Mouse (Mus musculus): ENCODE results near the gene Fbll1.
"Not testable (repeated sequence)": the region's sequence is repeated elsewhere in the genome, so short reads cannot be mapped to it uniquely, and the experiment has no call there.

Gene Fbll1

DNA sequence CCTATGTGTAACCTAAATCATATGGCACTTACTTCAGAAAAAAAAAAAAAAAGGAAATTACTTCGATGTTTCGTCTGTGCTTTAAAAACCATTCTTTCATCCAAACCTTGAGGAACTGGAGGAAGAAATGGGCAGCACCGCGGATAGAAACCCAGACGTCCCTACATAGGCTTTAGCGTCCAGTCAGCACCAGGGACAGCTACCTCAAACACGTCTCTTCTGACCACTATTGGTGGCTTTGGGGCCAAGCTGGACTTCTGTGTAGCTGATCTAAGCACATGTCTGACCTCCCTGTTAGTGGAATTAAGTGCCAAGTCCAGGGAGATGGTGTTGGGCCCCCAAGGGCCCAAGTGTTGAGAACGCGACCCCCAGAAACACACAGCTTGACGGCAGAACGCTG is at the start of gene Fbll1:
Gene Fbll1, minus strand, starts transcription at position 11 of the 400 bp plus-strand sequence.
- in situ Hi-C loops (cut with MboI; ENCODE audit: unreplicated experiment in 2 of 2): no loop called here

GRCm38 (mm10) chr11:35844299-35844698 is 45.6 kb upstream of the Fbll1 start:
- in situ Hi-C loops (cut with MboI; ENCODE audit: unreplicated experiment in 2 of 2): no loop called here

DNA sequence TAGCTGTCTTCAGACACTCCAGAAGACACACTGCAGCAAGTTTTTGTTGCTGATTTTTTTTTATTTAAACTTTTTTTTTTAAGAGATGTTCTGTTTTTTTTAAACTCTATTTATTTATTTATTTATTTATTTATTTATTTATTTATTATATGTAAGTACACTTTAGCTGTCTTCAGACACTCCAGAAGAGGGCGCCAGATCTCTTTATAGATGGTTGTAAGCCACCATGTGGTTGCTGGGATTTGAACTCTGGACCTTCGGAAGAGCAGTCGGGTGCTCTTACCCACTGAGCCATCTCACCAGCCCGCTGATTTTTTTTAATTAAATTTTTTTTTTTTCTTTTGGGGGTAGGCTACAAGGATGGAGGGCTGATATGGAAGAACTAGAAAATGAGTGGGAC is 43.9 kb upstream of the Fbll1 start:
- in situ Hi-C loops (cut with MboI; ENCODE audit: unreplicated experiment in 2 of 2): not testable (repeated sequence)

GRCm38 (mm10) chr11:35841738-35842325 is 43.1 kb upstream of the Fbll1 start:
- in situ Hi-C loops (cut with MboI; ENCODE audit: unreplicated experiment in 2 of 2): no loop called here

- in situ Hi-C loops (cut with MboI; ENCODE audit: unreplicated experiment in 2 of 2): not testable (repeated sequence)
Measured at GRCm38 (mm10) chr11:35840806-35841205, 42.1 kb upstream of the Fbll1 start.

DNA sequence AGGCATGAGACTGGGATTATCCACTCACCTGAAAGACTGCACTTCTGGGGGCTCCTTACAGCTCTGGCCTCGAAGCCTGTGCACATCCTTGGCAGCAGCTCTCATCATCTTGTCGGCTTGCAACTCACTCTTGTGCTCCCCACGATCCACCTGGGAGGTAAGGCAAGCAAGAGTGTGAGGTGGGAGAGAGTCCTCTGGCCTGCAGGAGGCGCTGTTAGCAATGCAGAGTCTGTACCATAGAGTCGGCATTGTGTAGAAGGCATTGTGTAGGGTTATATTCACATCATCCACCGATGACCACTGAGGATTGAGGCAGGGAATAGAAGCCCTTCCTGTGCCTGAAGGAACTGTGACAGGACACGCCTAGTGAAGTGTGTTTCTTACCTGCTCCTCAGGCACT is 41.6 kb upstream of the Fbll1 start:
- in situ Hi-C loops (cut with MboI; ENCODE audit: unreplicated experiment in 2 of 2): no loop called here

- in situ Hi-C loops (cut with MboI; ENCODE audit: unreplicated experiment in 2 of 2): no loop called here
Measured at GRCm38 (mm10) chr11:35838345-35839338, 40.0 kb upstream of the Fbll1 start.

DNA sequence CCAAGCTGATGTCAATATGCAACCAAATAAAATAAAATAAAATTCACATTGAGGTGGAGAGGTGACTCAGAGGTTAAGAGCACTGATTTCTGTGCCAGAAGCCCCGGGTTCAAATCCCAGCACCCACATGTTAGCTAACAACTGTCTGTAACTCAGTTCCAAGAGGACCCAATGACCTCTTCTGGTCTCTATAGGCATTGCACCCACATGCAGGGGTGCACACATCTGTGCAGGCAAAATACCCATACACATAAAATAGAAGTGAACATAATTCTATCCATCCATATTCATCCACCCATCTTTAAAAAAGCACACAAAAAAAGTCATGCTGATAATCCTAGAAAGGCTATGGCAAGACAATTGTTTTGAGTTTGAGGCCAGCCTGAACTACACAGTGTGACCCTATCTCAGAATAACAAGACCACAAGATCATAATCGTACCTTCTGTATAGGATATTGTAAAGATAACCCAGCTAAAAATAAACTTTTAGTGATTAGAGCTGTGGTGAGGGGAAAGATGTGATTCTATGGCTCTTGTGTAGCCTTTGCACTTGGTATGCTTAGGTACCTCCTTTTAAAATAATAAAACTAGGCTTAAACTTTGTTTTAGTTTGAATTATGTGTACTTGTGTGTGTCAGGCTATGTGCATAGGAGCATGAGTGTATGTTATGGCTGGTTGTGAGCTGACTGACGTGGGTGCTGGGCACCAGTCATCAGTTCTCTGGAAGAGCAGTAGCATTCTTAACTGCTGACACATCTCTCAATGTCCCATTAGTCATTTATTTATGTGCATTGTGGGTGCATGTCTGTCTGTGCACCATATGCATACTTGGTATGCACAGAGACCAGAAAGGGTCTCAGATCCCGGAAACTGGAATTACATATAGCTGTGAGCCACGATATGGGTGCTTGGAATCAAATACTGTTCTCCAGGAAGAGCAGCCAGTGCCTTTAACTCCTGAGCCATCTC is 38.8 kb upstream of the Fbll1 start:
- in situ Hi-C loops (cut with MboI; ENCODE audit: unreplicated experiment in 2 of 2): no loop called here

- in situ Hi-C loops (cut with MboI; ENCODE audit: unreplicated experiment in 2 of 2): loop anchor here in 1 of 2 experiments (5.0 kb wide), 1 partner anchor 67 kb away; the partner anchor contains the start of gene Pank3
Measured at GRCm38 (mm10) chr11:35834022-35834760, 35.5 kb upstream of the Fbll1 start, which contains the start of gene Rars. Gene Rars (minus strand): TSS chr11:35834506.

DNA sequence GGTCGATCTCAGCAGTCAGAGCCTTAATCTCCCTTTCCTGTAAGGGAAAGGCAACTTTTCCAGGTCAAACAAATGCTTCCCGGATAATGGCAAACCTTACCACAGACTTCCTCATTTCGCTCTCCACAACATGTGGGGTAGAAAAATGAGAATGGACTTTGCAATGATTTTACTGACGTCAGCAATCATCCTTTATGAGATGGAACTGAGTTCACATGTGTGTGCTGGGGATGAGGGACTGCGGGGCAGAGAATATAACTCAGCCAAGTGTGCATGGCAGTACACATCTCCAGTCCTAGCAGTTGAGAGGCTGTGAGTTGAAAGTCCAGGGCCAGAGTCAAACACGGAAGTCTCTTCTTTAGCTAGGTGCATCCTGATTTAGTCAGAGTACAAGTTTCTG is 34.6 kb upstream of the Fbll1 start:
- in situ Hi-C loops (cut with MboI; ENCODE audit: unreplicated experiment in 2 of 2): loop anchor here in 1 of 2 experiments (5.0 kb wide), 1 partner anchor 66 kb away; the partner anchor contains the start of gene Pank3

DNA sequence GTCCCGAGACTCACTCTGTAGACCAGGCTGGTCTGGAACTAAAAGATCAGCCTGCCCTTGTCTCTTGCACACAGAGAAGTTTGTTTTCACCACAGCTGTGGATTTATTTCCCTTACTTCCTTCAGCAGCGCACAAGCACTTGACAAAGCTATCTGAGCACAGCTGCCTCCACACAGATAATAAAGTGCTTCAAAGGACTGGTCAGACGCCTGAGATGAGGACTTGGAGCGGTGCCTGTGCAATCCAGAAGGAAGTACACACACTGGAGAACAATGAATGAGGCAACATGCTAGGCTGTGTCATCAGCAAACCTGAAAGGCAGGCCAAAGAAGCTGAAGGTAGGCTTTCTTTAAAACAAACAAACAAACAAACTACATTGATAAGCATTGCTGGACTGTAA is 33.5 kb upstream of the Fbll1 start:
- in situ Hi-C loops (cut with MboI; ENCODE audit: unreplicated experiment in 2 of 2): loop anchor here in 1 of 2 experiments (5.0 kb wide), 1 partner anchor 65 kb away; the partner anchor contains the start of gene Pank3

DNA sequence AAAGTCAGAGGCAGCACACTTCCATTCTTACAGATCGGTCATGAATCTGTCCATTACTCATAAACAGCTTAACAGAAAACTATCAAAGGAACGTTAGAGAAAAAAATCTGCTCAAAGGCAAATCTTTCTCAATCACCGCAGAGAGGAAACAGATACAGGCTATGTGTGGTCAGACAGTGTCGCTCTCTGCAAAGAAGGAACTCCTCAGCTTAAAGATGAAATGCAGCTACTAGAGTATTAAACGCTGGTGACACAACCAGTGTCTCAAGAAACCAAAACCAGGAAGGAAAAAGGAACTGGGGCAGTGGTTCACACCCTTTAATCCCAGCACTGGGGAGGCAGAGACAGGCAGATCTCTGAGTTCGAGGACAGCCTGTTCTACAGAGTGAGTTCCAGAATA is 29.0 kb upstream of the Fbll1 start:
- in situ Hi-C loops (cut with MboI; ENCODE audit: unreplicated experiment in 2 of 2): no loop called here

DNA sequence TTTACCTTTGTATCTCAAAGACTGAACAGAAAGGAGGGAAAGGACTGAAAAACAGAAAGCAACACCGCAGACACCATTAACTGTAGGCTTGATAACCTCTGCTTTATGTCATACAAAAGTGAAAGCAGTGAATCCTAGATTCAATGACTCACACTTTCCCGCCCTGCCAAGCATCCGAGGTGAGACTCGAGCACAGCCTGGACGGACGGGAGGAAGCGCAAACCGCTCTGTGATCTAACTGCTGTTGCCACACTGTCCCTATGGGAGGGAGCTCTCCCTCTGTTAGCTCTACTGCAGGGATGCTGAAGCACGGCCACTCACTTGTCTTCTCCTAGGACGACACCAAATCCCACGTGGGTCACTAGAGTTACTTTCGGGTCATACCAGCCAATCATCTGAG is 17.6 kb upstream of the Fbll1 start:
- in situ Hi-C loops (cut with MboI; ENCODE audit: unreplicated experiment in 2 of 2): no loop called here

GRCm38 (mm10) chr11:35811458-35811857 is 12.8 kb upstream of the Fbll1 start:
- in situ Hi-C loops (cut with MboI; ENCODE audit: unreplicated experiment in 2 of 2): no loop called here

DNA sequence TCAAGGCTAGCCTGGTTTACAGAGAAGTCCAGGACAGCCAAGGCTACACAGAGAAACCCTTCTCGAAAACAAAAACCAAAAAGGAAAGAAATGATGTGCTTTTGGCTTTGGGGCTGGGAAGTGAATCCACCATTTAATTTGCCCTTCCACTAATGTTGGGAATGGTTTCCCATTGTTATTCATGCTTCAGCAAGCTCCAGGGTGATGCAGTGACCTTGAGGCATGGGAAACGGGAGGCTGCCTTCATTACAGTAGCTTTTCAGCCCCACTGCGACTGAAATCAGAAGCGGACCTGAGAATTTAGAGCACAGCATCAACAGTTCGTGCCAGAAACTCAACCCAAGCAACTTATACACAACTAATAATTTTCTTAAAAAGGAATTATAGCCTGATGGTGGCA is 2.6 kb upstream of the Fbll1 start:
- in situ Hi-C loops (cut with MboI; ENCODE audit: unreplicated experiment in 2 of 2): no loop called here

DNA sequence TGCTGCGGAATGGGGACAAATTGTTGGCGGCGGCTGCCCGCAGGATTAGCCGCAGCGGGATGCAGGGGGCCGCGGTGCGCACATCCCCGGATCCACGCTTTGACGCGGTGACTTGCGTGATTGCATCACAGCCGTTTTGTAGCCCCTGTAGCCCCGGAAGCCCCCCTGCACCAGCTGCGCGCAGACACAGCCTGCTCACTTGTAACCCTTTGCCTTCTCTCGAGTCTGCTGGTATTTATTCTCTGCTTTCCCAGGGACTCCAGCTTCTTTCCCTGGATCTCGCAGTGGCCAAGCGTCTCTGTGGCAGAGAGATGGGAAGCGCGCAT is 226 bp downstream of the Fbll1 start:
- in situ Hi-C loops (cut with MboI; ENCODE audit: unreplicated experiment in 2 of 2): no loop called here

GRCm38 (mm10) chr11:35797751-35798494 is 761 bp downstream of the Fbll1 start:
- in situ Hi-C loops (cut with MboI; ENCODE audit: unreplicated experiment in 2 of 2): no loop called here

GRCm38 (mm10) chr11:35792800-35793199 is 5.9 kb downstream of the Fbll1 start:
- in situ Hi-C loops (cut with MboI; ENCODE audit: unreplicated experiment in 2 of 2): not testable (repeated sequence)

GRCm38 (mm10) chr11:35788443-35788842 is 10.2 kb downstream of the Fbll1 start:
- in situ Hi-C loops (cut with MboI; ENCODE audit: unreplicated experiment in 2 of 2): no loop called here
